Mouse (Mus musculus): ENCODE measurements around the gene Gtdc1.

DNA sequence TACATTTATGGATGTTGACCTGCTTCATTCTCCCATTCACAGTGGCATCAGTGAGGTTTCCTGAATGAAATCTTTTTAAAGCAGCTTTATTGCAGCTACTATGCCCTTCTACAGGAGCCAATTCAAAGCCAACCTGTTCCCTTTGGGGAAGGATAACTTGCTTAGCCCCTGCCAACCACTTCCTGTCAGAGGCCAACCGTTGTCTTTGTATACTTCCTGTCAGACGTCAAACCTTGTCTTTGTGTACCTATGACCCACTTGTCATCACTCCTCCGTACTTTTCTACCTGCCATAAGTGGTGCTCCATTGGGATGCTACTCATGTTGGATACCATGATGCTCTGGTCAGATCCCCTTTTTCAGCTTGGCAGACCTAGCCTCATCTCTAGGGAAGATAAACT lies 33.1 kb upstream of the Gtdc1 start:
- TF ChIP-seq CTCF (IDR thresholded peaks at IDR 0.05; ENCODE audit: control insufficient read depth, insufficient read depth, low read length), result no peak
- TF ChIP-seq POLR2A (IDR thresholded peaks at IDR 0.05; ENCODE audit: borderline replicate concordance, control insufficient read depth, low read depth, low read length), result no peak
